Mouse (Mus musculus): ENCODE results near the gene Rnf185.

Rnf185 gene

DNA sequence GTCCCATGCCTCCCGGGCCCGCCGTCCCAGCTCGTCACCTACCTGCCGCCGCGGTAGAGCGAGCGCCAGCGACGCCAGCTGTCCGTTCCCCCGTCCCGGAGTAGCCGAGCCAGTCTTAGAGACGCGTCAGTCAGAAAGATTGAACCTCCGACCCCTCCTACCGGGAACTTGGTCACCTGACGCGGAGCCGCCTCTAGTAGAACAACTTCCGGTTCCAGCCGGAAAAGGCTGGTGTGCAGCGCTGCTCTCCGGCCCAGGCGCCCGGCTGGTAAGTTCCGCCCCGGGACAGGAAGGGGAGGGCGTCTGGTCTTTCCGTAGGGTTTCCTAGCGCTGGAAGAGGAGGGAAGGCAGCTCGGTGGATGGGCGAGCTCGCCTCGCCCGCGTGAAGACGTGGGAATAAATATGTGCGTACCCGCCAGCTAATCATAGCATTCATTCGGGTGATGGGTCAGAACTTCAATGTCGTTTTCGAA, at the start of gene Rnf185:
TSS of gene Rnf185 (minus strand) at position 197 of the 473 bp plus-strand sequence.
- peak; percentile 99 for DNase-seq (ENCODE audit: low read depth, low spot score)

DNA sequence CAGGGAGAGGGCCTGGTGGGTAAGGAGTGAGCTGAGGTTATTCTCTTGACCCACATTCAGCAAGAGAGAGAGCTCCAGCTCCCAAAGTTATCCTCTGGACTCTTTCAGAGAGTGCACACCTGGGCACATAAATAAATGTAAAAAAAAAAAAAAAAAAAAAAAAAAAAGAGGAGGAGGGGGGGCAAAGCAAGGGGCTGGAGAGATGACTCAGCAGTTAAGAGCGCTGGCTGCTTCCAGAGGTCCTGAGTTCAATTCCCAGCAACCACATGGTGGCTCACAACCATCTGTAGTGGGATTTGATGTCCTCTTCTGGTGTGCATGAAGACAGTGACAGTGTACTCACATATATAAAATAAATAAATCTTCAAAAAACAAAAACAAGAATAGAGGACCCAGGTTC, 45.1 kb upstream of the Rnf185 start:
- DNase-seq (ENCODE audit: low read depth, low spot score): no peak

DNA sequence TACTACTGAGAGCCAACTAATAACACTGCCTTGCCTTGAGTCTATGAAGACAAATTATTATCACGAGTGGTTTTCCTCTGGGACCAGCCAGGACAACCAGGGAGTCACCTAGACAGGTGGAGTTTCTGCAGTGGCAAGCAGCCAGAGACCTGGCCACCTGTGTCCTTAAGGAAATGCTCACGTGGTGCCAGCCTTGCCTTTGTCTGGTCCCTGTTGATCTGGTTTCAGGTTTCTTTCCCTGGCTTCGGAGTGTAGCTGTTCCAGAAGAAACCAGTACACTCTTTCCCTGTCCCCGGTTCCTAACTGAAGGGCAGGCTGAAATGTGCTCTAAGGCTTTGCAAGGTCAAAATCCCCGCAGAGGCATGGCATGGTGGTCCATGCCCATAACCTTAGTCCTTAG, 44.6 kb upstream of the Rnf185 start:
- peak; percentile 76 for DNase-seq (ENCODE audit: low read depth, low spot score)

DNA sequence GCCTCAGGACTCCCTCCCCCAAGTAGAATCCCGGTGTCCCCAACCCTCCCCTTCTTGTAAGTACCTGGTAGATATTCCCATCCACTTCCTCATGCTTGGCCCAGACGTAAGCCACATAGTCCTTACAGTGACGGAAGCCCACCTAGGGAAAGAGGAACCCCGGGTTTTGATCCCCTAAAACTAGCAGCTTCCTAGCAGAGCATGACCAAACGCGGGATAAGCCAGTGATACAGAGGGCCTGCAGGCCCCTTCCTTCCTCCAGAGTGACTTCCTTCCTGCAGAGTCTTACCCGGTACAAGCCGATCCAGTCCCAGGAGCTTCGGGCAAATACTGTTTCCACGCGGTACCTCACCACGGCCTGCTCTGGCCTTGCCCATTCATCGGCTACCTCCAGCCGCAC, 43.3 kb upstream of the Rnf185 start:
- DNase-seq (ENCODE audit: low read depth, low spot score): no peak

DNA sequence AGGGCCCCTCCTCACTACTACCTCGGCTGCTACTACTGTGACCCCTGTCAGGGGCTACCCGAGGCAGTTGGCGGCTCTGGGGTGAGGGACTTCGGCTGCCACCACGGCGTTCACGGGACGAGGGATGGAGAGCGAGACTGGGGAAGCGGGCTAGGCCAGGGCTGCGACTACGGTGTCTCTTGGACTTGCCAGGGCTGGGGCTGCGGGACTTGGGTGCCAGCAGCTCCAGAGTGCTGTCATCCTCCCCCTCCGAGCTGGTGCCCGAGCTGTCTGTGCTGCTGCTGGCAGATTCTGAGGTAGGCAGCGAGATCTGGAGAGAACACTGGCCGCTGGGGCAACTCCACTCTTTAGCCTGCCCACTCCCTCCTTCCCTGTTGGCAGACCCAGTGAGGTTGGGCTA, 42.7 kb upstream of the Rnf185 start:
- no peak for DNase-seq (ENCODE audit: low read depth, low spot score)

DNA sequence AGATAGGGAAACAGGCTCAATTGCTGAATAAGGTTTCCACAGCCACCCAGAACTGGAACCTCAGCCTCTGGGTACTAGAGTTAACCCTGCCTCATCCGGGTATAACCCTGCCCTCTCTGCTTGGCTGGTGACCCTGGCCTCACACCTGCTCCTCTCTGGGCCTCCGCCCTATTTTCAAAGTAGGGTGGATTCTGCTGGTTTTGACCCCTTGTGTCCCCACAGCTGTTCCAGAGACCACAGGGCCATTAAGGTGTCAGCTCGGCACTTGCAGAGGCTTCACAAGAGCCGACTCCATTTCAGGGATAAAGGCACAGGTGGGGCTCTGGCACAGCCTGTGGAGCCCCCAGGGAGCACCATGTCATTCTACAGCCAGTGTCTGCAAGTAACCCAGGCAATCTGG, 40.6 kb upstream of the Rnf185 start:
- DNase-seq (ENCODE audit: low read depth, low spot score): no peak

DNA sequence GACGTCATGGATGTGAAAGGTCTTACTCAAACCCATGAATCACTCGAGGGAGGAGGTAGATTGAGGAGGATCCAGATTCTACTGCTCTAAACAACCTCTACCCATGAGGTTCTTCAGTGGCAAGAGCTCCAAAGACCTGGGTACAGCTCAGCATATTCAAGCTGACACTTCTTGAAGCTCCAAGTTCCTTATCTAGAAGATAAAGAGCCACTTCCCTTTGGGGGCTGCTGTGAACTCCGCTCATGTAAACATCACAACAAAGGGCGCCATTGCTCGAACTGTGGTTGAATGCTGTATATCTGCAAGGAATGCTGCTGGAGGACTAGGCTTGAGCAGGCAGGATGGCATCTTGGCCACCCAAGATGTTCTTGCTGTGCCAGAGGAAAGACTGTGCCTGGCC, 36.9 kb upstream of the Rnf185 start:
- DNase-seq (ENCODE audit: low read depth, low spot score): no peak

DNA sequence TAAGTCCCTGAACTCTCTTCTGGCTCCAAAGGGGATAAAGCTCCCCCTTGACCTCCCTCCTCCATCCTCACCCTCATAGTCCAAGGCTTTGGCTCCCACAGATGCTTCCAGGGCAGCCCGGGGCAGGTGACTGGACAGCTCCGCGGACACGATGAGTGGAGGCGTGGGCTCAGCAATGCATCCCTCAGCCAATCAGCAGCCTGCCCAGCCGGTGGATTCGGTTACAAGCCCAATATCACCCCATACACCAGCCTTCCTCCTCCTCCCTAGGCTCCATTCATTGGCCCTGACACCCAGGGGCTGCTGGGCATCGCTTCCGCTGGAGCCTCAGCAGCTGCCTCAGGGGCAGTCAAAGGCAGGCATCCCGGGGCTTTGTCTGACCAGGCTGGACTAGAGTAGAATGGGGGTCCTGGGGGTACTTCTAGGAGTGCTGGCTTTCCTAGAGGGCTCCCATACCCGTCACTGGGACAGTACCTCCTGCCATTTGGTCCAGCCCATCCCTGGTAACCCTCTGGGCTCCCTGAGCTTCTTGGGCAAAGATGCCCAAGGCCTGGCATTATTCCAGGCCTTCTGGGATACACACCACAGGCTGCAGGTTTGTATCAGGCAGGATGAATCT, 35.9 kb upstream of the Rnf185 start, which contains the start of gene Pla2g3:
TSS of gene Pla2g3 (plus strand) at position 333 of the 619 bp plus-strand sequence.
- no peak for DNase-seq (ENCODE audit: low read depth, low spot score)

DNA sequence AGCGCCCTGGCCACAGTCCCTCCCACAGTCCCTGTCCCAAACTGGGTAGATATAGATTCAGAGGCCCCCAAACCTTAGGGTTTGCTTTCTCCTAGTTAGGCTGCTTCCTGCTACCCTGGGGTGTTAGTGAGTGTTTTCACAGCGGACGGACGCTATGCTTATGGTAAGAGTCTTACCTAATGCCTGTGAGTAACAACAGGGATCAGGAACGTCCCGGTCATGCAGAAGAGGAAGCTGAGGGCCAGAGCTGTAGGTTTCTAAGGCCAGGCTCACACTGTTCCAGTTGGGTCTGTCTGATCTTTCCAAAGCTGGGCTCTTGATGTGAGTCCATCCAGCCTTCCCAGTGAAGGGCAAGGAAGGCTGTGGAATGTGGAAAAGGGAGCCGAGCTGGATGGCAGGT, 34.2 kb upstream of the Rnf185 start:
- DNase-seq (ENCODE audit: low read depth, low spot score): no peak

DNA sequence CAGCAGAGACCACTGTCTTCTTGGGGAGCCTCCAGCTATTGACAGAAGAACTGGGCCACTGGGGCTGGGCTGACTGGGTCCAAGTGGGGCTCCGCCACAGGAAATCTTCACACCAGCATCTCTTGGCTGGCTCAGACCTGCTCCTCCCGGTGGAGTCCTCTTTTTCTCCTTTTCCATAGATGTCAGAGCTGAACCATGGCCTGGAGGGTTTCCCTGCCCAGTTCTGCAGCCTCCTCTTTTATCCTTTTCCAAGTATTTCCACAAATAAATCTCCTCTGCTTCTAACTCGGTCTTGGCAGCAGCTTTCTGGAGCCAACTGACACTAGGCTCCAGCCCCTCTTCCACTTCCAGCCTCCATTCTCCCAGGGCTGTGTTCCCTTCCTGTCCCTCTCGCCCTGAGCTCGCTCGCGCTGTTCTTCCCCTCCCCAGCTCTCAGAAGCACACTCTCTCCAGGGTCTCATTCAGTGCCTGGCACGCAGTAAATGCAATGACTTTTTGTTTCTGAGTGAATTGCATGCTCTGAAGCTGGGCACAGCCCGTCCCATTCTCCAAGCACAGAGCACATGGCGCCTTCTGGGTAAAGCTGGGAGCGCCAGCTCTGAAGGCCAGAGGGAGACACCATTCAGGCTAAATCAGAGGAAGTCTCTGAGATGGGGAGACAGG, 31.9 kb upstream of the Rnf185 start:
- no peak for DNase-seq (ENCODE audit: low read depth, low spot score)

DNA sequence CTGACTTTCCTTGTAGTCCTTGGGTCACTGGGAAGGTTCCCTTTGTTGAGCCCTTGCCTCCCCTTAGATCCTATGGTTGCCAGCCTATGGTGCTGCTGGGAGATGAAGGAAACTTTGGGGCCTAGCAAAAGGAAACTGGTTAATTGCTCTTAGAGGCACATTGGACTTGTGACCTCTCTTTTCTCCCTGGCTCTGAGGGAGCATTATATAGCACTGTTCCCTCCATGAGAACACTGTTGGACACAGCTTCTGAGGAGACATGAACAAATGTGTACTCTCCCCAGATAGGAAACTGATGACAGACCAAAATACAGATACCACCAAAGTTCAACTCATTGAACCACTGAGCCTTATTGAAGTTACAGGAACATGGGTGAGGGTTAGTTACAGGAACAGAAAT, 23.3 kb upstream of the Rnf185 start:
- DNase-seq (ENCODE audit: low read depth, low spot score): no peak

DNA sequence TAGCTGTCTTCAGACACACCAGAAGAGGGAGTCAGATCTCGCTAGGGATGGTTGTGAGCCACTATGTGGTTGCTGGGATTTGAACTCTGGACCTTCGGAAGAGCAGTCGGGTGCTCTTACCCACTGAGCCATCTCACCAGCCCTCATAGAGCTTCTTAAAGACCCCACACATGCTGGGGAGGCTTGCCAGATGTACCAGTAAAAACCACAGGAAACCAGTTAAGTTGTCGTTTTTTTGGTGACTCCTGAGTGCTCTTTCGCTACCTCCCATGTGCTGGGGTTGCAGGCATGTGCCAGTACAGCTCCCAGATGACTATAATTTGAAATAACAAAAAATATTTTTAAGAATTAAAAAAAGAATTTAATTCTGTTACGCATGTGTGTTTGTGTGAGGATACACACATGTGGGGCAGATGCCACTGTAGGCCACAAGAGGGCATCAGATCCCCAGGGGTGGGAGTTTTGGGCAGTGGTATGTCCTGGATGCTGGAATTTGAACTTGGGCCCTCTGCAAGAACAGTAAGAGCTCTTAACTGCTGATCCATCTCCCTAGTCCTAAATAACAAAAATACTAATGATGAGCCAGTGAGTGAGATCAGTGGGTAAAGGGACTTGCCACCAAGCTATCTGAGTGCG, 22.4 kb upstream of the Rnf185 start:
- peak; percentile 59 for DNase-seq (ENCODE audit: low read depth, low spot score)

DNA sequence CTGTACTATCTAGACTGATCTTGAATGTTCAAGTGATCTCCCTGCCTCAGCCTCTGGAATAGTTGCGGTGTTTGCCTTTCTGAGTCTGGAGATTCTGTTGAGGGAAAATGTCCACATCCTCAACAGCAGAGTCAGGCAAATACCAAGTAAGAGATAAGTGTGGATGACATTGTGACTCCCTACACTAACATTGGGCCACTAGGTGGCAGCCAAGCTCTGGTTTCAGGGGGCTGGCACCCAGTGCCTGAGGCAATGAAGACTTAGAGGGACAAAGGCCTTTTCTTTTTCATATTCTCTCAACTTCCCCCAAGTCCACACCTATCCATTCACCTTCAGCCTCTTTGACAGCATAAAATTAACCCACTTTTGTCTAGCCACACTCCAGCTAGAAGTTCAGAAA, 20.3 kb upstream of the Rnf185 start:
- peak; percentile 94 for DNase-seq (ENCODE audit: low read depth, low spot score)

DNA sequence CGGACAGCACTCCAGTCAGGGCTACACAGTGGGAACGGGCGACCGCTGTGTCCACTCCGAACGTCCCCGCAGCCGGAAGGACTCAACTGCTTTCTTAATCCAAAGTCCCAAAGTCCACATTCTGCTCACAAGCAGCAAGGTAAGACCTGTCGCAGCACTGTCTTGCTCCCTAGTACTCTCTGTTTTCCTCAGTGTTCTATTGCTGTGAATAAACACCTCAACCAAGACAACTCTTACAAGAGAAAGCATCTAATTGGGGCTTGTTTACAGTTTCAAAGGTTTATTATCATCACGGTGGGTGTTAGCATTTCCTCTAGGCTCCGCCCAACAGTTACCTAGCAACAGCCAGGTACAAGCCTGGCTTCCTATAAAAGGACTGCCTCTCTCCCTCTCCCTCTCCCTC, 19.3 kb upstream of the Rnf185 start:
- DNase-seq (ENCODE audit: low read depth, low spot score): peak; percentile 32

DNA sequence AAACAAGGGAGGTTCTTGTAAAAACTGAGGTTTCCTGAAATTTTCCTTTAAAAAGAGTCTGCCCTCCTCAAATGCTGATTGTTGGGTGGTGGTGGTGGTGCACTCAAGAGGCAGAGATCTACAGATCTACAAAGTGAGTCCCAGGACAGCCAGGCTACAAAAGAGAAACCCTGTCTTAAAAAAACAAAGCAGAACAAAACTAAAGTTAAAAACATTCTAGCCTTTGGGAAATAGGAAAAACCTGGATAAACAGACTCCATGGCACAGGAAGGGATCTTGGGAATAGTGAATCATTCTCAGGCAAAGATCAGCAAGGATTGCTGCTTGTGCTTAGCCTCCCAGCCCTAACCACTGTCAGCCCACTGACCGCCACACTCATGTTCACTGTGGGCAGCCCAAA, 10.7 kb upstream of the Rnf185 start:
- no peak for DNase-seq (ENCODE audit: low read depth, low spot score)

DNA sequence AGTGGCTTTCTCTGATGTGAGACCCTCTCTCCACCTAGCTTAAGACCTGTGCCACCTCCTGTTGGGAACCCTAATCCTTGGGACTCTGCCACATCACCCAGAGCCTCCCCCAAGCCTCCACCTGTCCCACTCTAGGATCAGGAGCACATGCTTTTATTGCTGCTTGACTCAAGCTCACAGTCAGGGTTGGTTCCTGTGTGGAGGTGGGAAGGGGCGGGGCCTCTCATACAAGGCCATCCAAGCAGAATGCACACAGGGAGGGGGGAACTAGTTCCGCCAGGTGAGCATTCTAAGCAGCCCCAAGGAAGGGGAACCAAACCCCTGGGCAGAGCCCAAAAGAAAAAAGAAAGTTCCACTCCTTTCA, 6.9 kb upstream of the Rnf185 start:
- peak; percentile 20 for DNase-seq (ENCODE audit: low read depth, low spot score)

DNA sequence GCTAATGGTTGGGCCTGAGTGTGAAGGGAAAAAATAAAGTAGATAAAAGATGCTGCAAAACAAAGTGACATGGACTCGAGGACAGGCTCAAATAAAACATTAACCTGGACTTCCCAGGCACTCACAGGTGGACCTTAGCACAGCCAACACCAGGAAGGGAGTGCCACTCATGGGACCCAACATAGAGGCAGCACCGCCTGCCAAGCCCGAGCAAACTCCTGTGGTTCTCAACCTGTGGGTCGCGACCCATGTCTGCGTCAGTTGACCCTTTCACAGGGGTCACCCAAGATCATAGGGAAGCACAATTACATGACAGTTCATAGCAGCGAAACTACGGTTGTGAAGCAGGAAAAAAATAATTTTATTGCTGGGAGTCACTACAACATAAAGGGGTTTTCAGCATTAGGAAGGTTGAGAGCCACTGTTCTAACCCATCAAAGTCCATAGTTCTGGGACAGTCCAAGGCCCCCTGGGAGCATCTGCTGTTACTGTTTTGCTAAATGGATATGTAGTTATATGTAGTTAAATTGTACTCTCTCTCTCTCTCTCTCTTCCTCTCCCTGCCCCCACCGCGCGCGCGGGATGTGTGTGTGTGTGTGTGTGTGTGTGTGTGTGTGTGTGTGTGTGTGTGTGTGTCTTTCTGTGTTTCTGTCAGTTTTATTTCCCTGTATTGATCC, 6.4 kb upstream of the Rnf185 start:
- no peak for DNase-seq (ENCODE audit: low read depth, low spot score)

DNA sequence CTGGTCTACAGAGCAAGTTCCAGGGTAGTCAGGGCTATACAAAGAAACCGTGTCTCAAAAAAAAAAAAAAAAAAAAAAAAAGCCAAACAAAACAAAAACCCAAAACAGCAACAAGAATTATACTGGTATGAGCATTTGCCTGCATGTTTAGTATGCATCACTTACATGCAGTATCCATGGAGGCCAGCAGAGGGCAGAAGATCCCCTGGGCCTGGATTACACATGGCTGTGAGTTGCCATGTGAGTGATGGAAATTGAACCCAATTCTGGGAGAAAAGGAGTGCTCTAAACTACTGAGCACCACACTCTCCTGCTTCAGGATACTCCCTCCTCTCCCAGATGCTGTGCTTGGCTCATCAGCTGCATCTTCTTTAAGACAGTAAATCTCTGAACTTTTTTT, 4.2 kb upstream of the Rnf185 start:
- peak; percentile 83 for DNase-seq (ENCODE audit: low read depth, low spot score)

DNA sequence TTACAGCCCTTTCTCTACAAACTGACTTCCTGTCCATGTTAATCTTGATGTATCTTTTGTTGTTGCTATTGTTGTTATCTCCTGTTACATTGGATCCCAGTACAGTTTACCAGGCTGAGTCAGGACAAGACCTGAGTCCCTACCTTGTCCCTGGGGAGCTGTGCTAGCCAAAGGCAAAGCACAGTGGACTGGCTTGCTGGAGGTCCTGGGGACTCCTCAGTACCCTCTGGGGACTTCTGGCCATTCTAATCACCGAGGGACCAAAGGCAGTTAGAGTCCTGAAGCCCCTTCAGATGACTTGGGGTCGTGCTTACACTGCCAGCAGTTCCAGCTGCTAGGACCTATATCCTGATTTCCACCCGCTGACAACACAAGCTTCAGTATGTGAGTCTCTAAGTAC, 2.3 kb upstream of the Rnf185 start:
- DNase-seq (ENCODE audit: low read depth, low spot score): no peak

DNA sequence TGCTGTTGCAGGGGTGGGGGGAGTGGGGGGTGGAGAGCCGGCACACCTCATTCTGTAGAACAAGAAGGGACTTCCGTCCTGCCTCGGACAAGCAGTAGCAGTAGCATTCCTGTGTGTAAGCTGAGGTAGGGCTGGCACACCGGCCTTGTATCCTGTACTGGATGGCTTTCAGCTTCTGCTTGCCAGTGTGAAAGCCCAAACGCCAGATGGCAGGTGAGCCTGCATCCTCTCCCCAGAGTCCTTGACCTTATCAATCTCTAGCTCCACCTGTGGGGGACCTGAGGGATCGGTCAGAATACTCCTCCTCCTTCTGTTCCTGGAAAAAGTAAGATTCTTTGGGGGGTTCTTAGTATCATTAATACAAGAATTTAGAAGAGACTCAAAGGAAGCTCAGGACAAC, 1.3 kb upstream of the Rnf185 start:
- DNase-seq (ENCODE audit: low read depth, low spot score): peak; percentile 78

DNA sequence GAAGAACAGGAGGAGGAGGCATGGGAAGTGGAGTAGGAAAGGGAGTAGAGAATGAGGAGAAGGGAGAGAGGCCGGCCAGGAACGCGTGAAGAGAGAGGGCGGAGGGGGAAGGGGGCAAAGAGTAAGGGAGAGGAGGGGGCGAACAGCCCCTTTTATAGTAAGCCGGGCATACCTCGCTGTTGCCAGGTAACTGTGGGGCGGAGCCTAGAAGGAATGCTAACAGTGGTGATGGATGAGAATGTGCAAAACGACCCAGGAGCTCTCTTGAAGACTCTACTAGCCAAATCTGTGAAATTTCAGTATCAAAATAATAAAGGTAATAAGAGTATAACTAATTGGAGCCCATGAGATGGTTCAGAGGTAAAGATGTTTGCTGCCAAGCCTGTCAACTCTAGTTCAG, 606 bp upstream of the Rnf185 start:
- DNase-seq (ENCODE audit: low read depth, low spot score): peak; percentile 82

DNA sequence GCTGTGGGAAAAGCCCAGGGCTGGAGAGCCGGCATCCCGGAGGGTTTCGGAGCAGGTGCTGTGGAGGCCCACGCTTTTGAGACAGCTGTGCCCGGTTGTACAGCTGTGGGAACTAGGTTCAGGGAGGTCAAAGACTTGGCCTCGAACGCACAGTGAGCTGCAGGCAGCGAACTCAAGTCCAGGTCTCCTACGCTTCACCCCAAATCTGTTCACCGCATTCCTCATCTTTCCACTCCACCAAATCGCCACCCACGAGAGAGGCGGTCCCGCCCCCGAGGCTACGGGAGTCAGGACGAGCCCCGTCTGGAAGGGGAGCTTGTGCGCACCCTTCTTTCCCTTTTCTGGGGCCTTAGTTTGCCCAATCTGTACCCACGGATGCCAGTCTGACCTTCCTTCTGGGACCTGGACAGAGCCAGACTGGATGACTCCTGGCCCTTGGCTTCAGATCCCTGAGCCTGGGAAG, 431 bp downstream of the Rnf185 start:
- DNase-seq (ENCODE audit: low read depth, low spot score): peak; percentile 56
